Mouse (Mus musculus) intestine, embryonic 15.5 days (tissue): ENCODE results near the gene Arntl2. TPM values are rescaled to one million over a fixed set of nuclear protein-coding genes. Genes with fewer than 3 reads are reported as not detected.
A peak's percentile ranks its signal among the peaks of the same experiment; 100 is the strongest.
"Not testable (repeated sequence)": the region's sequence is repeated elsewhere in the genome, so short reads cannot be mapped to it uniquely, and the experiment has no call there.

Experiments
- ATAC-seq: fragments of 200-750 bp; cut with Nextera tagmentation; 2 replicates; pipeline ENCODE4 v1.8.0; 2017; ENCODE audit warnings: moderate TSS enrichment, moderate library complexity
- H3K27ac ChIP-seq: fragments of 300-500 bp; sonication (generic); 2 replicates; pipeline ENCODE4 v1.5.1; 2015; ENCODE audit warnings: mild to moderate bottlenecking, inconsistent platforms
- H3K27me3 ChIP-seq: fragments of 300-500 bp; sonication (generic); replicated peaks from 2 replicates; pipeline ENCODE4 v1.6.1; 2015; ENCODE audit warnings: inconsistent platforms
- H3K36me3 ChIP-seq: fragments of 300-500 bp; sonication (generic); 2 replicates; pipeline ENCODE4 v1.6.1; 2015; ENCODE audit warnings: inconsistent platforms
- H3K4me1 ChIP-seq: fragments of 300-500 bp; sonication (generic); replicated peaks from 2 replicates; pipeline ENCODE4 v1.6.1; 2015; ENCODE audit warnings: inconsistent platforms
- H3K4me2 ChIP-seq: fragments of 300-500 bp; sonication (generic); replicated peaks from 2 replicates; pipeline ENCODE4 v1.6.1; 2015; ENCODE audit warnings: mild to moderate bottlenecking, inconsistent platforms
- H3K4me3 ChIP-seq: fragments of 300-500 bp; sonication (generic); replicated peaks from 2 replicates; pipeline ENCODE4 v1.5.1; 2015; ENCODE audit warnings: inconsistent platforms
- H3K9ac ChIP-seq: fragments of 300-500 bp; sonication (generic); 2 replicates; pipeline ENCODE4 v1.6.1; 2015; ENCODE audit warnings: inconsistent platforms
- H3K9me3 ChIP-seq: fragments of 300-500 bp; sonication (generic); 2 replicates; pipeline ENCODE4 v1.6.1; 2016; ENCODE audit warnings: inconsistent platforms
- WGBS: fragments of 180-500 bp; shearing (Covaris S2); methylation state at CpG from one replicate; pipeline ENCODE4 v1.1.7; 2015; 5-methylcytosine and 5-hydroxymethylcytosine counted together
- polyA plus RNA-seq: library from polyadenylated mRNA; unstranded; fragments of >200 nt; fragmentation: Nextera tagmentation; extraction: Ambion mirVana; gene quantifications from 2 replicates; pipeline ENCODE4 v1.2.1, GENCODE M21; 2015

Arntl2 gene
- polyA plus RNA-seq, 1 experiment from 2014 or later, result 2.8 TPM

DNA sequence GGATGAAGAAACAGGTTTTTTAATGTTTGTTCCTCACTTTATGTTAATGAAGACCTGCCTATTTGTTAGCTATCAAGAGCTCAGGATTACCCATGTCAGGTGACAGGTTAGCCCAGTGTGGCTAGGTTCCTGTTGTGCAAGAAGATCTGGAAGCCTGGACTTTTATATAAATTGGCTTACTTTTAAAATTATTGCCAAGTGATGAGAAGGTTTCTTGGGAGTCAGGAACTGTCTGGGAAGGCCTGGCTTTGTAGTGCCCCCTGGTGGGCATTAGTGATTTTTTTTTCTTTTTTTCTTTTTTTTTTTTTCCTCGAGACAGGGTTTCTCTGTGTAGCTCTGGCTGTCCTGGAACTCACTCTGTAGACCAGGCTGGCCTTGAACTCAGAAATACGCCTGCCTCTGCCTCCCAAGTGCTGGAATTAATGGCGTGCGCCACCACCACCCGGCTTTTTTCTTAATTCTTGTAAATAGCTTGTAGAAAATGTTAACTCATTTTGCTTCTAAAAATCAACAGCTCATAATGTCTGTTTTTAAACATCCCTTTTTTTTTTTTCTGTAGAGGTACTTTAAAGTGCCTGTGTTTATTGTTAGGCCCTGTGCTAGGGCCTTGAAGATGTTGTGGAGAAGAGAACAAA, 33.5 kb upstream of the Arntl2 start:
- ATAC-seq, result no peak
- no peak overlapping the region for H3K4me2 ChIP-seq
- no peak overlapping the region for H3K9ac ChIP-seq

DNA sequence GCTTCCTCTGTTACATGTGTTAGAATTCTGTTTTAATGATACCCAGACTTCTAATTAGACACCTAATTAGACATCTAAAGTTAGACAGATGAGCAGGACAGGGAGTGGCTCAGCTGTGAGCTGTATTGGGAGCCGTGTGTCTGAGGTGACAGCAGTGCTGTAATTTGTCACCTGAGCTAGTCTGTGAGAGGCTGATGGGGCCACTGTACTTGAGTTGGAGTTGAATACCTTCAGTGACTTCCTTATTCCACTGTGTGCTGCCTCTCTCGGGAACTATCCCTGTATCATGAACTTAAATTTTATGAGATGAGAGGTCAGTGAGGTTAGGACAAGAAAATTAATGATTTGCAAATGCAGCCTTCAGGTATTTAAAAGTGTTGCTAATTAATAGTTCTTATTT, 31.3 kb upstream of the Arntl2 start:
- no peaks in the 10 kb centered on the region for H3K9me3 ChIP-seq
- no peak overlapping the region for H3K9ac ChIP-seq
- WGBS, result 31% methylated on average over 2 of the region's 2 CpGs
- peak; percentile 65; the same call in 1 of the 2 replicates for ATAC-seq
- no peak overlapping the region for H3K27ac ChIP-seq
- H3K4me1 ChIP-seq, result no peaks in the 10 kb centered on the region
- H3K27me3 ChIP-seq, result no peaks in the 10 kb centered on the region
- no peak overlapping the region for H3K4me3 ChIP-seq
- no peaks in the 10 kb centered on the region for H3K36me3 ChIP-seq
- H3K4me2 ChIP-seq, result no peak overlapping the region

More for the DNA sequence above, 33.5 kb upstream of the Arntl2 start:
- 60% methylated on average over 5 of the region's 5 CpGs for WGBS
- Histone ChIP-seq H3K4me3 (no peak overlapping the region), H3K9me3 (no peaks in the 10 kb centered on the region), H3K4me1 (no peaks in the 10 kb centered on the region), H3K27ac (no peak overlapping the region), H3K27me3 (no peaks in the 10 kb centered on the region), H3K36me3 (no peaks in the 10 kb centered on the region)

GRCm38 (mm10) chr6:146765270-146765669, 30.6 kb upstream of the Arntl2 start:
- no peak for ATAC-seq
- H3K27ac ChIP-seq, result no peak overlapping the region

DNA sequence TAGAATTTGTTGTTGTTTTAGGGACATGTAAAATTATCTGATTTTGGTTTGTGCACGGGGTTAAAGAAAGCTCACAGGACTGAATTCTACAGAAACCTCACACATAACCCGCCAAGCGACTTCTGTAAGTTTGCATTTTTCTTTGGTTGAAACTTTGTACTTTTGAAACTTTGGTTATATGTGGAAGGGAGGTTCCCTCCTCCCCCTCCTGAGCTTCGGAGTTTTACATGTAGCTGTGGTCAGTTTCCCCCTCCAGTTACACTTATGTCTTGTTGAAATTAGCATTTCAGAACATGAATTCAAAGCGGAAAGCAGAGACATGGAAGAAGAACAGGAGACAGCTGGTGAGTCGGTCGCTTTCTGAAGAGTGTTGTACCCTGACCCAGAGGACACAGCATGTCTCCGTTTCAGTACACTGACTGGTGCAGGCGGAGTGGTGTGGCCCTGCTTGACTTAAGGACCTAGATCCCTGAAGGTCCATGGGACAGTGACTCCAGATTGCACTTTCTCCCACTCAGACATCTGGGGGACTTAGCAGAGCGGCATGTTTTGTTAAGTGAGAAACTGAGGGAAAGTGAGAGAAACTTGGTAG, 26.9 kb upstream of the Arntl2 start:
- H3K4me1 ChIP-seq, result no peaks in the 10 kb centered on the region
- no peak for ATAC-seq
- H3K9me3 ChIP-seq, result no peaks in the 10 kb centered on the region
- no peak overlapping the region for H3K27ac ChIP-seq
- no peak overlapping the region for H3K4me3 ChIP-seq
- H3K9ac ChIP-seq, result no peak overlapping the region
- no peak overlapping the region for H3K4me2 ChIP-seq
- H3K27me3 ChIP-seq, result no peaks in the 10 kb centered on the region
- WGBS, result 88% methylated on average over 10 of the region's 10 CpGs
- H3K36me3 ChIP-seq, result no peaks in the 10 kb centered on the region

More at GRCm38 (mm10) chr6:146765270-146765669, 30.6 kb upstream of the Arntl2 start:
- H3K4me2 ChIP-seq, result no peak overlapping the region
- H3K27me3 ChIP-seq, result no peaks in the 10 kb centered on the region
- no peak overlapping the region for H3K4me3 ChIP-seq
- H3K4me1 ChIP-seq, result no peaks in the 10 kb centered on the region
- no peak overlapping the region for H3K9ac ChIP-seq
- H3K9me3 ChIP-seq, result no peaks in the 10 kb centered on the region
- 81% methylated on average over 4 of the region's 4 CpGs for WGBS
- no peaks in the 10 kb centered on the region for H3K36me3 ChIP-seq

DNA sequence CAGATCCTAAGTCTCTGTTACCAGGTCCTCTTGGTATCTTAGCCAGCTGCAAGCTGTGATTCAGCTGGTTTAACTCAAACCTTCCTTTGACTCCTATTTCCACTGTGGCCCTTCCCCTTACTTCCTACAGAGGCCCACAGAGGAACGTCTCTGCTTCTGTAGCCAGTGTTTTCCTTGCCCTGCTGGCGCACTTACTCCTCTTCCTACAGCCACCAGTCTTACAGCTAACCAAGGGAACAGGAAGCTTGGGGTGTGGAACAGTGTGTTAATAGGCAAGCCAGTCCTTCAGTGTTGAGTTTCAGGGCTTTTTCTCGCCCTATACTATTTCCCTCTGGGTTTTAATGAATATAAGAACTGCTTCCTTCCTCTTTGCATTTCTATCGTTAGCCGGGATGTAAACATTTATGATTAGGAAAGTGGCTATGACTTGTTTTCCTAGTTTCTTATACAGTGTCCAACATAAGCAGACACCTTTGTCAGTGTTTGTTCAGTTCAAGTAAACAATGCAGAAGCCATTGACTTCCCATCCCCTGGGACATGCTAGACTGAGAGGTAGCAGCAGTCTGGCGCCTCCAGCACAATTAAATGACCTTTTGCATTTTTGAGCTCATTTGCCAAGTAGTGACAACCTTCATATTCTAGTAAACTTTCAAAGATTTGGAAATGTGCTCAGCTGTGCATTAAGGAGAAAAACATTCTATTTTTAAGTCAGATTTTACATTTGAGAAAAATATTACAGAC, 25.7 kb upstream of the Arntl2 start:
- Histone ChIP-seq H3K4me1 (no peaks in the 10 kb centered on the region), H3K9ac (no peak overlapping the region), H3K27ac (no peak overlapping the region), H3K36me3 (no peaks in the 10 kb centered on the region), H3K9me3 (no peaks in the 10 kb centered on the region), H3K4me2 (no peak overlapping the region), H3K27me3 (no peaks in the 10 kb centered on the region), H3K4me3 (no peak overlapping the region)
- no peak for ATAC-seq
- 65% methylated on average over 6 of the region's 6 CpGs for WGBS

GRCm38 (mm10) chr6:146770808-146771207, 25.0 kb upstream of the Arntl2 start:
- Histone ChIP-seq H3K4me2 (no peak overlapping the region), H3K4me1 (no peaks in the 10 kb centered on the region), H3K36me3 (no peaks in the 10 kb centered on the region), H3K9ac (no peak overlapping the region), H3K27ac (no peak overlapping the region), H3K9me3 (no peaks in the 10 kb centered on the region), H3K27me3 (no peaks in the 10 kb centered on the region), H3K4me3 (no peak overlapping the region)
- 89% methylated on average over 5 of the region's 5 CpGs for WGBS
- ATAC-seq, result no peak

GRCm38 (mm10) chr6:146775864-146776263, 20.0 kb upstream of the Arntl2 start:
- H3K27ac ChIP-seq, H3K4me1 ChIP-seq, H3K9ac ChIP-seq, ATAC-seq, H3K36me3 ChIP-seq, H3K27me3 ChIP-seq, H3K9me3 ChIP-seq, H3K4me3 ChIP-seq, H3K4me2 ChIP-seq: not testable (repeated sequence)
- WGBS, result 85% methylated on average over 8 of the region's 8 CpGs

GRCm38 (mm10) chr6:146776610-146777389, 19.1 kb upstream of the Arntl2 start:
- H3K27ac ChIP-seq, result no peak overlapping the region
- no peak overlapping the region for H3K9ac ChIP-seq
- no peaks in the 10 kb centered on the region for H3K27me3 ChIP-seq
- WGBS, result 29% methylated on average over 2 of the region's 2 CpGs
- H3K4me2 ChIP-seq, result no peak overlapping the region
- H3K9me3 ChIP-seq, result no peaks in the 10 kb centered on the region
- H3K36me3 ChIP-seq, result no peaks in the 10 kb centered on the region
- peak; percentile 49; the same call in 1 of the 2 replicates for ATAC-seq
- H3K4me3 ChIP-seq, result no peak overlapping the region
- H3K4me1 ChIP-seq, result no peaks in the 10 kb centered on the region

DNA sequence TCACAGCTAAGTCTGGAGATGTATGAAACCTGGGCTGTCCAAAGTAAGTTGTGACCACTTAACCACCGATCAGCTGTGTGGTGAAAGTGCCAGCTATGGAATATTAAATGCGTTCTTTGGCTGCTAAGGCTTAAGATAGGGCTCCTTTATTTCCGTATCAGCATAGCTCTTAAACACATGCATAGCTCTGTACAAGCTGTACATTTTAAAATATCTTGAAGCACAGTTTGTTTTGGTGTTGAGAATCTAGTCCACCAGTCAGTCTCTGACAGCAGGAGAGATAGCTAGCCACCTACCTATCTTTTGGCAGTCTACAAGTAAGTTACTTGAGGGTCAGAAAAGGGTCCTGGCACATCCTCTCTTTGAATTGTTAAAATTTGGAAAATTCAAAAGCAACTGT, 17.8 kb upstream of the Arntl2 start:
- Histone ChIP-seq H3K27ac (no peak overlapping the region), H3K9me3 (no peaks in the 10 kb centered on the region), H3K9ac (no peak overlapping the region), H3K36me3 (no peaks in the 10 kb centered on the region), H3K4me1 (no peaks in the 10 kb centered on the region), H3K4me2 (no peak overlapping the region), H3K27me3 (no peaks in the 10 kb centered on the region), H3K4me3 (no peak overlapping the region)
- WGBS, result 92% methylated on average over 3 of the region's 3 CpGs
- ATAC-seq, result no peak

GRCm38 (mm10) chr6:146781566-146781965, 14.3 kb upstream of the Arntl2 start:
- no peak for ATAC-seq
- WGBS, result 75% methylated on average over 3 of the region's 3 CpGs
- Histone ChIP-seq H3K27ac (no peak overlapping the region), H3K4me2 (no peak overlapping the region), H3K9me3 (no peaks in the 10 kb centered on the region), H3K4me3 (no peak overlapping the region), H3K36me3 (no peaks in the 10 kb centered on the region), H3K9ac (no peak overlapping the region), H3K27me3 (no peaks in the 10 kb centered on the region), H3K4me1 (no peaks in the 10 kb centered on the region)

- Histone ChIP-seq H3K4me3 (no peak overlapping the region), H3K9me3 (no peaks in the 10 kb centered on the region), H3K4me2 (no peak overlapping the region), H3K27ac (no peak overlapping the region), H3K9ac (no peak overlapping the region), H3K27me3 (no peaks in the 10 kb centered on the region), H3K4me1 (no peaks in the 10 kb centered on the region), H3K36me3 (no peaks in the 10 kb centered on the region)
- 62% methylated on average over 3 of the region's 3 CpGs for WGBS
- ATAC-seq, result no peak
These were observed 2.3 kb upstream of the Arntl2 start for GRCm38 (mm10) chr6:146793527-146793926.
